Mouse (Mus musculus): ENCODE data around the gene Spns1. TPM values are rescaled to one million over a fixed set of nuclear protein-coding genes. Genes with fewer than 3 reads are reported as not detected.

Spns1 gene
- polyA plus RNA-seq, 3 experiments from 2014 or later = 31.3 to 43.0 (median 38.4) TPM

DNA sequence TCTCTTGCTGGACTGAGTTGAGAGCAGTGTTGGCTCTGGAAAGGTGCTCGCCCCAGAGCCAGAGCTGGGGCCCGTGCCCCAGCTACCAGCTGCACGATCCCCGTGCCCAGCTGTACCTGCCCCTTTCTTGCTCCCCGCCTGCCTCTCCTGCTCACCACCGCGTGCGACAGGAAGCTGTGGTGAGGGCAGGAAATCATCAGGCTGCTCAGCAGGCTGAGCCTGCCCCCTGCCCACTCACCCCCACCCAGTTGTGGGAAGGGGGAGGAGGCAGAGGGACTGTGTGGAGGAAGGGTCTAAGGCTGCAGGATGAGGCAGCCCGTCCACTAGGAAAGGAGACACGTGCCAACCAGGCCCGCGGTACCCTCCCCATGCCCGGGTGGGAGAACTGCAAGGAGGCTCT, 7.9 kb downstream of the Spns1 start, which contains the start of gene Lat:
Gene Lat (minus strand): TSS at position 178 of the 400 bp plus-strand sequence.
- ATAC-seq = peak; percentile 94

DNA sequence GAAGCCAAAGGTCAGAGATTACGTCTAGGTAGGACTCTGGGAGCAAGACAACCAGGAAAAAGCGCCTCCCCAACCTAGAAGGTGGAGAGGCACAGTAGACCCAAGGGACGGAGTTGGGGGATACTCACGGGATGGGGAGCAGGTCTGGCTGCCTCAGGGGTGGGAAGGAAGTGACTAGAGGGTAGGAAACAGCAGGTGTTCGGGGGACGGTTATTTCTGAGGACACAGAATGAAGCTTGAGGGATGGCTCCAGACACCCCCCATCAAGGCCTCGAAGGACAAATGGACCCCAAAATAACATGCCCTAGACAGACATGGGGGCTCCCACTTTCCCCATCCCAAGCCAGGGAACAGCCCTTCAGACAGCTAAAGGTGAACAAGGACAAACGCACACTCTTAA, 8.9 kb downstream of the Spns1 start:
- ATAC-seq = no peak

DNA sequence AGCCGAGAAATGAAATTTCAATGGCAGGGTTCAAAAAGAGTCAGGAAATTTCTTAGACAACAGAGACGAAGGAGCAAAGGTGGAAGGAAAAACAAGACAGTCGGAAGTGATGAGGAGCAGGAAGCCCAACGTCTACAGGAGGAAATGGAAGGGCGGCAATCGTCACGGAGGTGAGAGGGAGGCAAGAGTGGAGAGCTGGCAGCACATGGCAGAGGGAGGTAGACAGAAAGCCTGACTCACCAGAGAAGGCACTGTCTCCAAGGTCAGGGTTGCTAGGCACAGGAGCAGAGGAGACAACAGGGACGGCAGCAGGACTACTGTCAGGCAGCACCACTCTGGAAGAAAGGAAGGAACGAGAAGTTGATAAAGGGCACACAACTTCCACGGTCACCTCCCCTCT, 9.6 kb downstream of the Spns1 start:
- peak; percentile 48 for ATAC-seq

DNA sequence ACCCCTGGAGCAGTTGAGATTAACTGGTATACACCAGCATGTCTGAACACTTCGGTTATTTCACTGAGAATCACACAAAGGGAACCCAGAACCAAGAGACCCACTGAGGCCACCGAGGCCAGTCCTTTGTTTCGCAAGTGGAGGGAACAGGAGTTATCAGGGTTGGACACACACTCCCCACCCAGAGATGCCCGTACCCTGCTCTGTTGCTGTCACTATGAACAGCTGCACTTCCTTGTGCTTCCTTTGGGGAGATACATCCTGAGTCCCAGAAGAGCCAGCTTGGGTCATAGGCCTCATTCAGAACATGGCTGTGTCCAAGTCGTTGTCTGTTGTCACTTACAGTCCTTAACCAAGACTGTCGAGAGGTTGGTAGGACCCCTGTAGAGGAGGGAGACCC, 14.2 kb downstream of the Spns1 start:
- ATAC-seq = no peak

DNA sequence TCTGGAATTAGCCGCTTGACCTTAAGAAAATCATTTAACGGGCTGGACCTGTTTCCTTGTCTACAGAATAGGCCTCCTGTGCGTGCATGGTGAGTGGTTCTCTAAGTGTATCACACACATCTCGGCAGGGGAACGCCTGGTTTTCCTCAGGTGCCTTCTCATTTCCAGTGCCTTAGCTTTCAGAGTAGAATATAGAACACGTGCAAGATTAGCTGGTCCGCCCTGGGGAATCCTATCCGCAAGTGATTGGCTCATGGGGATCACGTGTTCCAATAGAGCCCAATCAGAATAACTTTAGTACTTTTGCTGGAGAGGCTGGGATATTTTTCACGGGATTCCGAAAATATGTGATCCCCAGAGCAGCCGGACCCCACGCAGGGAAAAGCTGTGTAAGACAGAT, 18.2 kb downstream of the Spns1 start:
- ATAC-seq = no peak

DNA sequence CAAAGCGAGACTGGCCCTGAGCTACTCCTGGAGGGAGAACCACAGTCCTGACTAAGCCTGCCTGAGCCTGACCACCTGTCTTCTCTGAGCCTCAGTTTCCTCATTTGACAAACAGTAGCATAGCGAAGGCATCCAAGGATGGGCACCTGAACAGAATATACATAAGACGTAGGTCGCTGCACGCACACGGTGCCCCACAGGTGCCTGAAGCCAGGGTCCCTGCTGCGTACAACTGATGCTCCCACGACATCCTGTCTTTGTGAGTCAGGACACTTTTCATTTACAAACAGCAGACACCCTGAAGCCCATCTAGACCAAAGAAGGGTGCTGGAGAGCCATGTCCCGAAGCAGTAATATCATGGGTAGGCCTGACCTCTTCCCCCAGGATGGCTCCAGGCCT, 18.8 kb downstream of the Spns1 start:
- ATAC-seq = peak; percentile 35

DNA sequence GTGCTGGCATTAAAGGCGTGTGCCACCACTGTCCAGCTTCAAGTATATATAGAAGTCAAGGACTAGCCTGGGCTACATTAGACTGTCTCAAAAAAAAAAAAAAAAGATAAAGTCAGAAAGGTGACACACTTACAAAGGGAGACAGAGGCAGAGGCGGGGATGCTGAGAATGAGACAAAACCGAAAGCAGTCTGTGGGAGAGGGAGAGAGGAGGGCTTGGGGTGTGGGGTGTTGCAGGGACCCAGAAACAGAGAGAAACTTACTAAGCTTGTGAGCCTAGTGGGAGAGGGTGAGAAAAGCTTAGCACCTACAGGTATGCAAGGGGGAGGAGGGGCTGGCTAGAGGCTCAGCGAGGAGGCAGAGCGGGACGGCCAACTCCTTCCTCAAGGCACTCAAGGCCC, 19.4 kb downstream of the Spns1 start:
- peak; percentile 60 for ATAC-seq

DNA sequence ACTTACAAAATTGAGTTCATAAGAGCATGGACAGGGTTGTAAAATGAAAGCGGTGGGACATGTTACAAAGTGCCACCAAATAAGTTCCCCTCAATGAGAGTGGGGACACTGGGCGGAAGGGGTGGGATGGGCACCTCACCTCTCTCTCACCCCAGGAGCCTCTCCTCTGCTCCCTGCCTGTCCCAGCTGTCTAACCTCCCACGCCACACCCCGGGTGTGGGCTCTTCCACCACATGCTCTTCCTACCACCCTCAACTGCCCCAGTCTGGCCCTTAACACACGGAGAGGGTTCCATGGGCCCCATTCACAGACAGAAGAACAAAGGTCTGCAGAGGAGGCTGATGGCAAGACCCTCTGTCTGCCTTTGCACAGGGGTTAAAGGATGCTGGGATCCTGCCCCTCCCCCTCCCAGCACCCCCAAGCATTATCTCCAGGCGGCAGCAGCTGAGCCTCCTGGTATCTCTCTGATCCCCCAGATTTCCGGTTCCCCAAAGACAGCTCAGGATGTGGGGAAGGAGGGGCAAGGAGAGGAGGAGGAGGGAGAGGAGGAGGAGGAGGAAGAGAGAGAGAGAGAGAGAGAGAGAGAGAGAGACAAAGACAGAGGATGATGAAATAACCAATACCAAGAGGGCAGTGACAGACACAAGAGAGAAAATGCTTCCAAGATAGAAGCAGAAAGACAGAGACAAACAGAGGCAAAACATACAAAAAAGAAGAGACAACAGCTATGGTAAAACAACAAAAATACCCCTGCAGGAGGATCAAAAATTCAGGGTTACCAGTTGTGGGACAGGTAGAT, 20.3 kb downstream of the Spns1 start:
- peak; percentile 9 for ATAC-seq

DNA sequence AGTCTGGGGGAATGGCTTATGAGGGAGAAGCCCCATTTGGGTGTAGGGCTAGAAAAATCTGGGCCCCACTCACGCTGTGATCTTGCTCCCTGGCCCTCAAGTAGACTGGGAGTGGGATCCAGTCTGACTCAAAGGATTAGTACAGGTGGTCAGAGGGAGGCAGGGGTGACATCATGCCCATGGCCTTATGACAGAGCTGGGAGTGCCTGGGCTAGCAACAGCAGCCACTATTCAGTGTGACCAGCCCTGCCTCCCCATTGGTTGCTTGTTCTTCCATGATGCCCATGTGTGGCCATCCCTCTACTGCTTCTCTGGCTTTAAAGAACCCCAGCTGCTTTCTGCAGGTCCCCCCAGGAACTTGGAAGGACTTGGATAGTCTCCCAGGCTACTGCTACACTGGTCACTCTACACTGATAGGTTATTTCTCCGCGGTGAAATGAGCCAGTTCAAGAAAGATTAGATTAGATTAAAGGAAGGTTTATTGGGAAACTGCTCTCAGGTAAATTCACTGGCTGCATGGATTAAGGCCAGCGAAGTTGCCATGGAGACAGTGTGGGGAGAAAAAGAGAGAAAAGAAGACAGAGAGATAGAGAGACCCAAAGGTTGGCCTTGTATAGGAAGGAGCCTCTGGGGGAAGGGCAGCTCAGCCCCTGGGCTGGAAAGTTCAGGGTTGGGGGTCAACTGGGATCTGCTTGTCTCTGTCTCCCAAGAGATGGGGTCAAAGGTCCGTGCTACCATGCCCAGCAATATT, 21.2 kb downstream of the Spns1 start:
- no peak for ATAC-seq

DNA sequence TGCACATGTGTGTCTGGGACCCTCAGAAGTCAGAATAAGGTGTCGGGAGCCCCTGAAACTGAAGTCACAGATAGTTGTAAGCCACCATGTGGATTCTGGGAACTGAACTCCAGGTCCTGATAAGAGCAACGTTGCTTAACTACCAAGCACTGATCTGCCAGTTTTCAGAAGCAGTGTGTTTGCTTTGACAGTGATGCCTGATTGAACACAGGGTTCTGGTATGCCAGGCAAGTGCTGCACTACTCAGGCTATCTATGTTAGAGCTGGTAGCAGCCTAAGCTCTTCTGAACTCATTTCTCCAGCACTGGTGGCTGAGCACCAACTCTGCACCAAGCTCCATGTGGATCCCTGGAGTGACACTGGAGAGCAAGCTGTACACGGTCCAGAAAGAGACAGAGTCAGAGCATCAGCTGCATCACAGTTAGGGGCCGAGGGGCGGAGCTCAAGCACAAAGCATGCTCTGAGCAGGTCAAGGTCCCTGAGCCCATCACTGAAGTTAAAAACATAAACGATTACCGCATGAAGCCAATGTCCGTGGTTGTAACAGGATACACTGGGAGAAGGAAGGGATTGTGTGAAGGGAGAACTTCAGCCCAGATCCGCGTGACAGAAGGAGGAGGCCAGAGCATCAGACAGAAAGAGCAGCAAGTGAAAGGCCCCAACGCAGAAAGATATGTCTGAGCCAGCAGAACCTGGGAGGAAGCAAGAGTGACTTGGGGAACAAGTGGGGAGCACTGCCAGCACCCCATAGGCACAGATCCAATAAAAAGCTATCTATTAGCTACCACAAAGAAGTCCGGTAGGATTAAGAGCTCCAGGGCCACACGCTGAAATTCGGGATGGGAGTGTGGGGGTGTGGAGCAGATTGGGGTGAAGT, 22.3 kb downstream of the Spns1 start:
- no peak for ATAC-seq

DNA sequence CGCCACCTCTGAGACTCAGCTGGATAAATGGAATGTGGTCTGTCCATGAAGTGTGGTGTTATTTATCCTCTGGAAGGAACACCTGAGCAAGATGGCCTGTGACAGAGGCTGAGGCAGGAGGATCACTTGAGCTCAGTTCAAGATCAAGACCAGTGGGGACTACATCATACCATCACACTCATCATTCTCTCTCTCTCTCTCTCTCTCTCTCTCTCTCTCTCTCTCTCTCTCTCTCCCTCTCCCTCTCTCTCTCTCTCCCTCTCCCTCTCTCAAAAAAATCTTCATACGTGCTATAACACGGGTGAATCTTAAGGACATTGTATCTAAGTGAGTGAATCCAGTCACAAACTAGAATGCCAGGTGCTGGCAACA, 23.3 kb downstream of the Spns1 start:
- no peak for ATAC-seq

DNA sequence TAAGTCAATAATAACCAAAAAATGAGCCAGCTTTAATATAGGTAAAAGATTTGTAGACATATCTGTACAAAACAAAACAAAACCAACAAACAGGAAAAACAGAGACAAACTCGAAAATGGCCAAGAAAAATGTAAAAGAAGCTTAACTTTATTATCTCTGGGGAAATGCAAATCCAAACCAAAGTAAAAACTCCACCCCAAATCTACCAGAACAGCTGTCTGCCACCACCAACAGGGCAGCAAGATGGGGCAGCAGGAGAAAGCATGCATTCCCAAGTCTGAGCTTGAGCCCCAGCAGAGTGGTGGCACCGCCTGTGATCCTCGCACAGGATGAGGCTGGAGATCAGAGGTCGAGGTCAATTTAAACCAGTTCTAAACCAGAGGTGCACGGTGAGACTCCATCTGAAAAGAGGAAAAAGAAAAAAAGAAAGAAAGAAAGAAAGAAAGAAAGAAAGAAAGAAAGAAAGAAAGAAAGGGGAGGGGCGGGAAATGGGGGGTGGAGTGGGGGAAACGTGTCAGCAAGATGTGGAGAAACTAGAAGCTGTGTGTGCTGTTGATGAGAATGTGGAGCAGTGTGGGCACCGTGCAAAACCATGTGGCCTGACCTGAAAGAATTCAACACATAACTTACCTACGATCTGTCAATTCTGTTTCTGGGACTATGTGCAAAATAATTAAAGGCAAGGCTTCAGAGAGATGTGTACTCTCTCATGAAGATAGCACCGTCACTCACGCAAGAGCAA, 23.8 kb downstream of the Spns1 start:
- no peak for ATAC-seq

DNA sequence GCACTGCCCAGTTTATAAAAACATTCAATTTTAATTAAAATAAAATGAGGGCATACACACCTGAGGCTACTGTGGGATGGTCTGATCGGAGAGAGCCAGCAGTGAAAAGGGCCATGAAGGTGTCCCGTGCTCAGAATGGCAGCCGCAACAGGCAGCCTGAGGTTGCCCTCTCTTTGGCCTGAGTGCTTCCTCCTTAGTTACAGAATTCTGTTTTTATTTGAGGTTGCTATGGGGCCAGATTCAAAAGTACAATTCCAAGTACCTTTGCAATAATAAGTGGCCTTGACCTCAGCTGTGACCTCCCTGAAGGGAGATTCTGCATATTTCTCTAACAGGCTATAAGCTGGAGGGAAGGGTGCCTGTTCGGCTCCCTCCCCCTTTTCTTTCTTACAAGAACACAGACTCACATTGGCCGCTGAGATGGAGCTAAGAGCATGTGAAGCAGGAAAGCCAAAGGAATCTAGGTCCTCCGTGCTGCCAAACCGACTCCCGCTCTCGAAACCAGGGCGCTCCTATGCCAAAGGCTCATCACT, 25.8 kb downstream of the Spns1 start:
- ATAC-seq = no peak

DNA sequence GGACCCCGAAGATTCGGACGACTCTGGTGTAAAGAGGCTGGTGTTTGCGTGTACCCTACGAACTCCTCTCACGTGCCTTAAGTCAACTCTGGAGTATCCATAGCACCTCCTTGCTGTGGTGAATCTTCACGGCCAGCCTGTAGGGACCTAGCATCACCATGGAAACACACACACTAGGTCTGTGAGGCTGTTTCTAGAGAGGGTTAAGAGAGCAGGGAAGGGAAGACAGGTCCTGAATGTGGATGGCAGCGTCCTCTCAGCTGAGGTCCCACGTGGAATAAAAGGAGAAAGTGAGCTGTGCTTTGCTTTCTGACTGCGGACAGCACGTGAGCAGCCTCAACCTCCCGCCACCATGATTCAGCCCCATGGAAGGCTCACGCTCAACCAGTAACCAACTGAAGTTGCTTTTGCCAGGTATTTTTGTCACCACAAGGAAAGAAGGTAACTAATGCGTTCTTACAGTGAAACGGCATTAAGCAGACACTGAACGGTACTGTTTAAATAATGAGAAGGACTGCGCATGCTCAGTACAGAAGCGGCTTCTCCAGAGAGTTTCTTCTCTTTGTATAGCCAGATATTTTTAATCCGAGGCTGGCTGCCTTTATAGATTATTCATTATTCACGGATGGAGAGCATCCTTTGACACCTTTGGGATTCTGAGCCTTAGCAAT, 26.4 kb downstream of the Spns1 start:
- no peak for ATAC-seq

DNA sequence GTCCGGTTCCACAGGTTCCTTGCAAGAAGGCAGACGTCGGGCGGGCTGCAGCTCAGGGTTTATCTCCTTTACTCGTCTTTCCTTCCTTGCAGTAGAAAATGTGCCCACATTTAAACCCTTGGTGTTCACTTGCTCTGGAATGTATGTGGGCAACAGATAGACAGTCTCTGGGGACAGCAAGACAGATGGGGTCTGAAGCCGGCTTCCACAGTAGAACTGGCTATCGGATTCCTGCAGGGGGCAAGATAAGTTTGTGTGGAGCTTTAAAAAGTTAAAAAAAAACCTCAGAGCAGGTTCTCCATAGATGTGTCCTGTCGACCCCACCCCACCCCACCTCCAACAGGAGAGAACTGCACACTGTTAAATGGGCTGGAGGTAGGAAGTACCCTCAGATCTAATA, 29.0 kb downstream of the Spns1 start:
- no peak for ATAC-seq

DNA sequence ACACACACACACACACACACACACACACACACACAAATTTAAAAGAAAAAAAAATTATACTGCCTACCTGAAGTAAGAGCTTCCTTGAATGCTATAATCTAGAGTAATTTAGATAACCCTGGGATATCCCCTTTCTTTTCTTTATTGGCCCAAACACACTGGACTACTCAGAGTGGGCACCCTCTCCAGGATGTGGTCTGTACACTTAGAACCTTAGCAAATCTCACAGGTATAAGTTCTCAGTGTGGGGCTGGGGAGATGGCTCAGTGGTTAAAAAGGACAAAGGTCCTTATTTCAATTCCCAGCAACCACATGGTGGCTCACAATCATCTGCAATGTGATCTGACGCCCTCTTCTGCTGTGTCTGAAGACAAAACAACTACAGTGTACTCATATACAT, 30.2 kb downstream of the Spns1 start:
- ATAC-seq = peak; percentile 54

DNA sequence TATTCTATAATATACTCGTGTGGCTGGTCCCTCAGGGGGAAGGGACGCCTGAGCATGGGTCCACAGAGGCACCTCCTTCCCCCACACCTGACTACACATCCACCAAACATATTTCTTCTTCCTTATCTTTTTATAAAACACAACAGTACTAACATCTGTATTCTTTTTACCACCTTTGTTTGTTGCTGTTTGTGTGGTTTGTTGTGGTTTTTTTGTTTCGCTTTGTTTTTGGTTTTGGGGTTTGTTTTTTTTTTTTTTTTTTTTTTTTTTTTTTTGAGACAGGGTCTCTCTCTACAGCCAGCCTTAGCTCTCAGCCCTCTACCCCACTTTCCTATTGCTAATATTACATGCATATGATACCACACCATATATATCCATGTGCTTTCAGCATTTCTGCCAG, 31.3 kb downstream of the Spns1 start:
- ATAC-seq = no peak

DNA sequence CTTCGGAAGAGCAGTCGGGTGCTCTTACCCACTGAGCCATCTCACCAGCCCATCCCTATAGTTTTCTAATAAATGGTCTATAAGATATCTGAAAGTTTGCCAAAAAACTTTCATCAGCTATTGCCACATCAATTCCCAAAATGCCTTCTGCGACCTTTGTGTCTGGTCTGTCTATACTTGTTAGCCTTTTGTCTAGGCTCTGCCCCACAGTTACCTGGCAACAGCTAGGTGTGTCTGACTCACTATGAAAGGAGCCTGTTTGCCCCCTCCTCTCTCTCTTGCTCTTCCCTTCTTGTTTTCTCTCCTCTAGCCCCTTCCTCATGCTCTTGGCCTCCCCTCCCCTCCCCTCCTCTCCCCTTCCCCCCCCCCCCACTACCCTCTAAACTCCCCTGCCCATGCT, 31.7 kb downstream of the Spns1 start:
- ATAC-seq = no peak

DNA sequence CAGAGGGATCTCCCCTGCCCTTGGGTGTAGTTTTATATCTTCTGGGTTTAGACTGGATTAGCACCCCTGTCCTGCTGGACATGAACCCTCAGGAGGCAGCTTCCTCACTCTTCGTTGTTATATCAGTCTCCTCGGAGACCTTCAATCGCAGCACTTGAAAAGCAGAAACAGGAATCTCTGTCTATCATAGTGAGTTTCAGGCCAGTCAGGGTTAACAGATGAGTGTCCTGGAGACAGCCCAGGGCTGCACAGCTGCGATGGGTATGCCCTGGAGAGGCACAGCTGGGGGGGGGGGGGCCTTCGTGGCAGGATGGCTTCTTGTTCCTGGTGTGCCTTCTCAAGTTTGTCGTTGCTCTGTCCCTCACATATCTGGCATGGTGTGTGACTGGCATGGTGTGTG, 36.4 kb downstream of the Spns1 start:
- no peak for ATAC-seq

DNA sequence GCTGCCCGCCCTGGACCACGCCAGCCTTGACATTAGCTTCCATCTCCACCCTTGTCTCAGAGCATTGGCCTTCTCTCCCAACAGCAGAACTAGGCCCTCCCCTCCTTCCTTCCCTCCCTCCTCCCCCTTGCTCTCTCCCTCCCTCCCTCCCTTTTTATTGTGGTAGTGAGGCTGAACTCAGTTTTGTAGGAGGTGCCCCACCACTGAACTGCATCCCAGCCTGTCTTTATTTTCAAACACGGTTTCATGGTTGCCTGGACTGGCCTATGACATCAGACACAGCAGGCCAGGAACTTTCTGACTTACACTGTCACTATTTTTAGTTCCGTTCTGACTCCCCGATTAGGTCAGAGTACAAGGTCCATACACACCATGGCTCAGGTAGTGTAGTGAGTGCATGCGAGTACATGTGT, 37.0 kb downstream of the Spns1 start:
- peak; percentile 65 for ATAC-seq

DNA sequence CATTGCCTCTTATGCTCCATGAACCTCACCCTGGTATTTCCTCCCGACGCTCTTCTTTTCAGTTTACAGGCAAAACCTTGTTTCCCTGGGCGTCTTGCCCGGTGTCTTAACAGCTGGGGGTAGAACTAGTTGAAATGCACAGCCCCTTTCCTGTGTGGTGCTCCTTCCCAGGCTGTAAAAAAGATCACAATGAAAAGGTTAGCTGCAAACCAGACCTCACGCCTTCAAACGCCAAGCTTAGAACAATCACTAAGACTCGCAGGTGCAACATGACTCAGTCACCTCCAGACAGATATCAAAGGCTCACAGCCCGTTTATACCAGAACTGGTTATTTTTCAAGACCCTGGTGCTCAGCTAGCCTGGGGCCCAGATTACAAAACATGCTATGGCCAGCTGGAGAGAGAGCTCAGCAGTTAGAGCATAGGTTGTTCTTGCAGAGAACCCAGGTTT, 37.7 kb downstream of the Spns1 start:
- ATAC-seq = peak; percentile 35

All from inflammation-experienced regulatory T-cells, adult 6 months (primary cell).